Mouse (Mus musculus): ENCODE measurements around the gene Cfap36. TPM values are rescaled to one million over a fixed set of nuclear protein-coding genes. Genes with fewer than 3 reads are reported as not detected.

Gene Cfap36
- total and polyA plus RNA-seq, 2 experiments from 2014 or later, result 28.0 to 154 TPM

DNA sequence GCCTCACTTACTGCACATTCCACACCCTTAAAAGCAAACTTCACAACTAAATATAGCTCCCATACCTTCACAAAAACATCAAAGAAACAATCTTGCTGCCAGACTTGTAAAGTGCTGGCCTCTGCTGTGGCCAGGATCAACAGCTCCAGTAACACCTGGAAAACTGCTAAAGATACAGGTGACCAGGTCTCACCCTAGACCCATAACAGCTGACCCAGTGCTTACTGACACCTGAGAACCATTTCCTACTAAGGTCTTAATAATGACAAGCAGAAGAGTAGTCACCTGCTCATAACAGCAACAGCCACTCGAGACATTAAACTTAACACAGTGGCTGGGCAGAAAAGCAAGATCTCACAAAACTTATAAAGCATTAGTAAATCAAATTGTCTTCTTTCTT, 13.6 kb downstream of the Cfap36 start:
- no peaks in the 10 kb centered on the region for H3K27me3 ChIP-seq (ENCODE audit: insufficient read depth, low read length)
- H3K4me1 ChIP-seq (ENCODE audit: insufficient read depth, low read length), result no peaks in the 10 kb centered on the region
- TF ChIP-seq CTCF (IDR thresholded peaks at IDR 0.05; ENCODE audit: low read depth), result no peak
- no peak overlapping the region for H3K9ac ChIP-seq (replicated peaks; ENCODE audit: low read length)
- ATAC-seq (no peak), DNase-seq (ENCODE audit: low spot score) (no peak)
- WGBS, result 100% methylated on average over 1 of the region's 1 CpGs
- no peaks in the 10 kb centered on the region for H3K9me3 ChIP-seq (ENCODE audit: low read length)
- no peak overlapping the region for H3K27ac ChIP-seq
- H3K4me3 ChIP-seq (ENCODE audit: low read length), result no peak overlapping the region
- peaks cover 6% of the 10 kb centered on the region; the same call in 1 of the 2 replicates for H3K36me3 ChIP-seq (ENCODE audit: insufficient read depth, low read length)
- H3K4me2 ChIP-seq (ENCODE audit: low read depth, low read length), result no peak overlapping the region

DNA sequence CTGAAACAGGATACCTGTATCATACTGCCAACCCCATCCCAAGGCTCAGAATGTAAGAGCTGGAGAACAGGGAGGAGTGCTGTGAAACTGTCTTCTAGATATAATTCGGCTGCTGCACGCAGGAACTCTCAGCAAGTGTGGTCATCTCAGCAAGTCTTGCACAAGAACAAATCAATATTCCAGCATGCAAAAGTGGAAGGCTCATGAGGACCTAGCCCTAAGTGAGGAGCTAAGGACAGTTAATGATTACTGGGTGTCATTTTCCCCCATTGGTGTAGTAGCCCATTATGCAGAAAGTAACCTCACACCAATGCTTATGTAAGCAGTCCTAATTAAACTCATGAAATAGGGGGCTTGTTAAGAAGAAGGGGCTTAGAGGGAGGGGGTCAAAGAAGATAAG, 18.3 kb downstream of the Cfap36 start:
- no peak overlapping the region for H3K4me3 ChIP-seq (ENCODE audit: low read length)
- H3K27me3 ChIP-seq (ENCODE audit: insufficient read depth, low read length), result no peaks in the 10 kb centered on the region
- no peak overlapping the region for H3K9ac ChIP-seq (replicated peaks; ENCODE audit: low read length)
- H3K27ac ChIP-seq, result no peak overlapping the region
- H3K36me3 ChIP-seq (ENCODE audit: insufficient read depth, low read length), result peaks cover 18% of the 10 kb centered on the region
- no peak for DNase-seq (ENCODE audit: low spot score)
- no peak overlapping the region for H3K4me2 ChIP-seq (ENCODE audit: low read depth, low read length)
- WGBS, result 97% methylated on average over 2 of the region's 2 CpGs
- no peak for ATAC-seq
- H3K9me3 ChIP-seq (ENCODE audit: low read length), result no peaks in the 10 kb centered on the region
- H3K4me1 ChIP-seq (ENCODE audit: insufficient read depth, low read length), result no peaks in the 10 kb centered on the region
- no peak for TF ChIP-seq CTCF (IDR thresholded peaks at IDR 0.05; ENCODE audit: low read depth)

DNA sequence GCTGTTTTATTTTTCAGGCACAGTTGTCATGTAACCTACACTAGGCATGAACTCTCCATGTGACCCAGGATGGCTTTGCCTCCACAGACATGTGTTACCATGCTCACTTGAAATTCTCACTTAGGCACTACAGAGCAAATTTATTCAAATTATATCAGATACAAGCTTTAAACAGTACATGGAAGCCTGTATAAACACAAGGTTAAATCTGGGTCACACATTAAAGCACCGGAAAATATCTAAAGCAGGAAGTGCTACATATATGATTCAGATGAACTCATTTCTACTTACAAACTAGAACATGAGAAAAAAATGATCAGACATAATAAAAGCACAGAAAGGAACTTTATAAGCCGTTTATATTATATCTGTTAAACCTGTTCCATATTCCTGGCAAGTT, 22.5 kb downstream of the Cfap36 start:
- H3K4me3 ChIP-seq (ENCODE audit: low read length), result no peak overlapping the region
- no peaks in the 10 kb centered on the region for H3K27me3 ChIP-seq (ENCODE audit: insufficient read depth, low read length)
- H3K9me3 ChIP-seq (ENCODE audit: low read length), result no peaks in the 10 kb centered on the region
- no peak for ATAC-seq
- H3K36me3 ChIP-seq (ENCODE audit: insufficient read depth, low read length), result peaks cover 41% of the 10 kb centered on the region
- H3K9ac ChIP-seq (replicated peaks; ENCODE audit: low read length), result no peak overlapping the region
- no peaks in the 10 kb centered on the region for H3K4me1 ChIP-seq (ENCODE audit: insufficient read depth, low read length)
- no peak for DNase-seq (ENCODE audit: low spot score)
- no peak overlapping the region for H3K4me2 ChIP-seq (ENCODE audit: low read depth, low read length)
- H3K27ac ChIP-seq, result no peak overlapping the region
- WGBS, result 94% methylated on average over 2 of the region's 2 CpGs
- no peak for TF ChIP-seq CTCF (IDR thresholded peaks at IDR 0.05; ENCODE audit: low read depth)

DNA sequence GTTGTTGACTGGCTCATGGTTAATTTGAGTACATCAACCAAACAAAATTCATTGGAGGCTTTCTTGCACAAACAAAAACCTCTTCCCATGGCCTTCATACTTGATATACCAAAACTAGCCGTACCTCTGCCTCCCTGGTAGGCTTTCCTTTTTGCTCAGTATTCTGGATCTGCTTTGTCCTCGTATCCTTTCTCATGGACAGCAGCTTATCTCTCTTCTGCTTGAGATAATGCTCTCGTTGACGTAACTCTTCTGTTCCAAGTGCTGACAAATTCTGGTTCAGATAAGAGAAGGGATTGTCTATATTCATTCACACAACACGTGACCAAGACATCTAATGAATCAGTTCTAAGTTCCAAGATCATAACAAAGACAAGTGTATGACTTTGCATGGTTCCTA, 24.9 kb downstream of the Cfap36 start:
- Histone ChIP-seq H3K4me2 (ENCODE audit: low read depth, low read length) (no peak overlapping the region), H3K27ac (no peak overlapping the region), H3K27me3 (ENCODE audit: insufficient read depth, low read length) (no peaks in the 10 kb centered on the region), H3K36me3 (ENCODE audit: insufficient read depth, low read length) (peaks cover 37% of the 10 kb centered on the region), H3K4me1 (ENCODE audit: insufficient read depth, low read length) (no peaks in the 10 kb centered on the region), H3K9ac (replicated peaks; ENCODE audit: low read length) (no peak overlapping the region), H3K9me3 (ENCODE audit: low read length) (no peaks in the 10 kb centered on the region), H3K4me3 (ENCODE audit: low read length) (no peak overlapping the region)
- ATAC-seq, result no peak
- WGBS, result 95% methylated on average over 5 of the region's 5 CpGs
- no peak for DNase-seq (ENCODE audit: low spot score)
- TF ChIP-seq CTCF (IDR thresholded peaks at IDR 0.05; ENCODE audit: low read depth), result no peak

DNA sequence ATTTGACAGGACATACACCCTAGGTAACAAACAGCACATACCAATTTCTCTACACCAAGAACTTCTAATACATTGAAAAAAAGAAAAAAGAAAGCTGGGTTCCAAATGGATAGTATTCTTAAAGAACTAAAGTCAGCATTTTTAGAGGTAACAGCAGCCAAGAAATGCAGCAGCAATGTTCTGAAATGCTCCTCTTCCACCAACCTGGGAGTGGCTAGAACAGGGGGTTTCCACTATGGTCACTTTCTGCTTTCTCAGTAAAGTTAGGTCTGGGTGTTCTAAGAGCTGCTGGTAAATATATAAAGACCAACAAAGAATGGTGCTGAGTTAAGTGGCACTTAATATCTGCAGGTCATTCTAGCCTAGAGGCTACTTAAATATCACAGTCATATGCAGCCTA, 28.2 kb downstream of the Cfap36 start:
- Histone ChIP-seq H3K9ac (replicated peaks; ENCODE audit: low read length) (no peak overlapping the region), H3K27ac (no peak overlapping the region), H3K4me2 (ENCODE audit: low read depth, low read length) (no peak overlapping the region), H3K4me1 (ENCODE audit: insufficient read depth, low read length) (no peaks in the 10 kb centered on the region), H3K4me3 (ENCODE audit: low read length) (no peak overlapping the region), H3K9me3 (ENCODE audit: low read length) (no peaks in the 10 kb centered on the region), H3K27me3 (ENCODE audit: insufficient read depth, low read length) (no peaks in the 10 kb centered on the region), H3K36me3 (ENCODE audit: insufficient read depth, low read length) (peaks cover 38% of the 10 kb centered on the region; the same call in 1 of the 2 replicates)
- no peak for DNase-seq (ENCODE audit: low spot score)
- no peak for TF ChIP-seq CTCF (IDR thresholded peaks at IDR 0.05; ENCODE audit: low read depth)
- ATAC-seq, result no peak

DNA sequence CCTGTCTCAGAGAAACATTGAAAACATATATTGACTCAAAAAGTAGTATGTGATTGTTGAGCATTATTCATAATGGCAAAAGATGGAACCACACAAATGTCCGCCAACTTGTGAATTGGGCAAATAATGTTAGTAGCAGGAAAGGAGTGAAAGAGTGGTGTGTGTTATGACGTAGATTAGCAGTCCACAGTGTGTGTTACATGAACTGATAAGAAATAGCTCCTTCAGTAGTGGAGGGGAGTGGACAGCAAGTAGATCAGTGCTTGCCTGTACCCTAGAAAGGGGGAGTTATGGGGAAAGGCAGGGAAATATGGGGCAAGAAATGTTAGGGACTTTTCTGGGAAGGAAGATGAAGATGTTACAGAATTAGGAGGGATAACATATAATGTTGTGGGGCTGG, 31.0 kb downstream of the Cfap36 start:
- DNase-seq (ENCODE audit: low spot score), result no peak
- H3K4me3 ChIP-seq (ENCODE audit: low read length), result no peak overlapping the region
- no peak for TF ChIP-seq CTCF (IDR thresholded peaks at IDR 0.05; ENCODE audit: low read depth)
- H3K4me1 ChIP-seq (ENCODE audit: insufficient read depth, low read length), result no peaks in the 10 kb centered on the region
- peaks cover 32% of the 10 kb centered on the region; the same call in 1 of the 2 replicates for H3K36me3 ChIP-seq (ENCODE audit: insufficient read depth, low read length)
- 97% methylated on average over 2 of the region's 2 CpGs for WGBS
- no peak overlapping the region for H3K9ac ChIP-seq (replicated peaks; ENCODE audit: low read length)
- H3K4me2 ChIP-seq (ENCODE audit: low read depth, low read length), result no peak overlapping the region
- H3K27ac ChIP-seq, result no peak overlapping the region
- no peaks in the 10 kb centered on the region for H3K27me3 ChIP-seq (ENCODE audit: insufficient read depth, low read length)
- ATAC-seq, result no peak
- no peaks in the 10 kb centered on the region for H3K9me3 ChIP-seq (ENCODE audit: low read length)

DNA sequence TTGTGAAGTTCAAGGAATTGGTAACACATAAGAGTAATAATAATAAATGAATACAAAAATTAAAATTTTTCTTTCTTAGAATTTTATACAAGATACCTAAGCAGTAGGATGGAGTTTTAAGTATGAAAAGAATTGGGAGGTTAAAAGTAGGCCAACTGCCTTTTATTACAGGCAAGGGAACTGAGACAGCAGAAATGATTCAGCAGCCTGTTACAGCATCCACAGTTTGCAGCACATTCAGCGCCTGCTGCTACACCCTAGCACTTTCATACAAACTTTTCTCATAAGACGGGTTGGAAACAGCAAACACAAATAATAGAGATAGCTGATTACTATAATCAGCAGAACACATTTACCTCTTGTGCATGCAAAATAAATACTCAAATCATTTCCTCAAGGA, 37.4 kb downstream of the Cfap36 start:
- DNase-seq (ENCODE audit: low spot score) (no peak), ATAC-seq (no peak)
- no peak overlapping the region for H3K27ac ChIP-seq
- no peak for TF ChIP-seq CTCF (IDR thresholded peaks at IDR 0.05; ENCODE audit: low read depth)
- no peak overlapping the region for H3K4me2 ChIP-seq (ENCODE audit: low read depth, low read length)
- no peaks in the 10 kb centered on the region for H3K27me3 ChIP-seq (ENCODE audit: insufficient read depth, low read length)
- no peak overlapping the region for H3K4me3 ChIP-seq (ENCODE audit: low read length)
- peaks cover 16% of the 10 kb centered on the region; the same call in 1 of the 2 replicates for H3K36me3 ChIP-seq (ENCODE audit: insufficient read depth, low read length)
- no peaks in the 10 kb centered on the region for H3K9me3 ChIP-seq (ENCODE audit: low read length)
- H3K4me1 ChIP-seq (ENCODE audit: insufficient read depth, low read length), result no peaks in the 10 kb centered on the region
- WGBS, result 92% methylated on average over 2 of the region's 2 CpGs
- no peak overlapping the region for H3K9ac ChIP-seq (replicated peaks; ENCODE audit: low read length)
